Mouse (Mus musculus): ENCODE measurements around the gene Spsb3. TPM values are rescaled to one million over a fixed set of nuclear protein-coding genes. Genes with fewer than 3 reads are reported as not detected.

Gene Spsb3
- 84.9 and 110 TPM in 2 replicates for polyA plus RNA-seq (2021; fragmentation: Nextera tagmentation)
- long read RNA-seq, experiment 1, transcript Spsb3-203 (7 exons, 1,641 nt) = minor isoform, 147 of 492 reads
- long read RNA-seq, experiment 1, transcript Spsb3-202 (7 exons, 2,004 nt) = minor isoform, 18 of 492 reads
- long read RNA-seq, experiment 1, transcript Spsb3-209 (7 exons, 1,953 nt) = major isoform, 241 of 492 reads
- long read RNA-seq, experiment 1, partial matches to known transcripts = 16 of 492 reads
- long read RNA-seq, experiment 1, other reads (novel, unspliced or antisense) = 64 of 492 reads
- long read RNA-seq, experiment 2, transcript Spsb3-203 (7 exons, 1,641 nt) = minor isoform, 58 of 159 reads
- long read RNA-seq, experiment 2, transcript Spsb3-209 (7 exons, 1,953 nt) = major isoform, 61 of 159 reads
- long read RNA-seq, experiment 2, partial matches to known transcripts = 12 of 159 reads
- long read RNA-seq, experiment 2, other reads (novel, unspliced or antisense) = 27 of 159 reads

GRCm38 (mm10) chr17:24886134-24886931, at the start of gene Spsb3, which contains the start of gene Nubp2:
TSS of gene Spsb3 (plus strand) at chr17:24886643.
TSS of gene Nubp2 (minus strand) at chr17:24886349.

GRCm38 (mm10) chr17:24839842-24840241, 46.6 kb upstream of the Spsb3 start, which contains the start of gene Hagh:
TSS of gene Hagh (plus strand) at chr17:24840143.

DNA sequence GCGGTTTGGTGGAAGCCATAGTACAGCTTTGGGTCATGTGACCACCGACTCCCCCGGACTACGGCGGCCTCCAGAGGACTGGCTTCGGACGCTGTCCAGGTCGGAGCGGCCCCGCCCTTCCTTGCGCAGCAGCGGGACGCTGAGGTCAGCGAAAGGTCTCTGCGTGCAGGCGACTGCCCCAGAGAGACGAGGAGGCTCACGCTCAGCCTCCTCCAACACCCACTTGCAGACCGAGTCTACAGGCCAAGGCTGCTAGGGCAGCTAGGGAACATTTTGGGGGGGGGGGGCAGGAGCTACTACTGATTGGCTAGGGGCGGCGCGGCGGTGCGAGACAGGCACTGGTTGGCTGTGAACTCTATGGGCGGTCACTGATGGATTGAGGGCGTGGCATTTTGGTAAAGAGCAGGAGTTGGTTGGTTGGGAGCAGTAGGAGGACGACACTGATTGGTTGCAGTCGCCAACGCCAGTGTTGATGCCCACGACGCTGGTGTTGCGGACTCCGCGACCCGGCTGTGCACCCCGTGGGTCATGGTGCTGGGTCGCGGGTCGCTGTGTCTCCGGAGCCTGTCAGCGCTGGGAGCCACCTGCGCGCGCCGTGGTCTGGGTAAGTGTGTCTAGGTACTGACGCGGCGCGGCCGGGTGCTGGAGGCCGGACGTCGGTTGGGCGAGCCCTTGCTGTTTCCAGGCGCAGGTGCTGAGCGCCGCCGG, 36.2 kb upstream of the Spsb3 start, which contains the start of gene Fahd1:
Gene Fahd1, minus strand, starts transcription at position 300 of the 708 bp plus-strand sequence.

GRCm38 (mm10) chr17:24865776-24866175, 20.7 kb upstream of the Spsb3 start, which contains the start of gene Igfals:
TSS of gene Igfals (plus strand) at chr17:24865997.

GRCm38 (mm10) chr17:24894995-24895547, 8.6 kb downstream of the Spsb3 start, which contains the start of the genes Eme2 and Mrps34:
TSS of gene Eme2 (minus strand) at chr17:24895087.
TSS of gene Mrps34 (plus strand) at chr17:24895116.

DNA sequence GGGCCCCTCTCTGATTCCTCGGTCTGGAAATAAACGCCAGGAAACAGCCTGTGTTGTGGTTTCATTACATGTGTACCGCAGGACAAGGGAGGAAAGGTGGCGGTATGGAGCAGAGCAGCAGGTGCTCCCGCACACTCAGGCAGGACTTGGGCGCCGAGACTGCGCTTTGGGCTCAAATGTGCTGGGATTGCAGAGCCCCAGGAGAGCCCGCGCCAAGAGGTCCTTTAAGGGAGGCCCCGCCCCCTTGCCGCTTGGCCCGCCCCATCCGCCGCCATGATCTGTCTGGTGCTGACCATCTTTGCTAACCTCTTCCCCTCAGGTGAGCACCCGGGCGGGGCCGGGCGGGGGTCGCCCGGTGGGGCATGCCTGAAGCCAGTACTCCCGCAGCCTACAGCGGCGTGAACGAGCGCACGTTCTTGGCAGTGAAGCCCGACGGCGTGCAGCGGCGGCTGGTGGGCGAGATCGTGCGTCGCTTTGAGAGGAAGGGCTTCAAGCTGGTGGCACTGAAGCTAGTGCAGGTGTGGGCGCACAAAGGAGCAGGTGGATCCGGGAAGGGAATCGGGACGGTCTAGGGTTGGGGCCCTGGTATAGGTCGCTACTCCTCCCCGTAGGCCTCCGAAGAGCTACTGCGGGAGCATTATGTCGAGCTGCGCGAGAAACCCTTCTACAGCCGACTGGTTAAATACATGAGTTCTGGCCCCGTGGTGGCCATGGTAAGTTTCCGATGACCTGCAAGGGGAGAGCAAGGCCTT, 10.0 kb downstream of the Spsb3 start, which contains the start of gene Nme3:
Gene Nme3, plus strand, starts transcription at position 260 of the 752 bp plus-strand sequence.

DNA sequence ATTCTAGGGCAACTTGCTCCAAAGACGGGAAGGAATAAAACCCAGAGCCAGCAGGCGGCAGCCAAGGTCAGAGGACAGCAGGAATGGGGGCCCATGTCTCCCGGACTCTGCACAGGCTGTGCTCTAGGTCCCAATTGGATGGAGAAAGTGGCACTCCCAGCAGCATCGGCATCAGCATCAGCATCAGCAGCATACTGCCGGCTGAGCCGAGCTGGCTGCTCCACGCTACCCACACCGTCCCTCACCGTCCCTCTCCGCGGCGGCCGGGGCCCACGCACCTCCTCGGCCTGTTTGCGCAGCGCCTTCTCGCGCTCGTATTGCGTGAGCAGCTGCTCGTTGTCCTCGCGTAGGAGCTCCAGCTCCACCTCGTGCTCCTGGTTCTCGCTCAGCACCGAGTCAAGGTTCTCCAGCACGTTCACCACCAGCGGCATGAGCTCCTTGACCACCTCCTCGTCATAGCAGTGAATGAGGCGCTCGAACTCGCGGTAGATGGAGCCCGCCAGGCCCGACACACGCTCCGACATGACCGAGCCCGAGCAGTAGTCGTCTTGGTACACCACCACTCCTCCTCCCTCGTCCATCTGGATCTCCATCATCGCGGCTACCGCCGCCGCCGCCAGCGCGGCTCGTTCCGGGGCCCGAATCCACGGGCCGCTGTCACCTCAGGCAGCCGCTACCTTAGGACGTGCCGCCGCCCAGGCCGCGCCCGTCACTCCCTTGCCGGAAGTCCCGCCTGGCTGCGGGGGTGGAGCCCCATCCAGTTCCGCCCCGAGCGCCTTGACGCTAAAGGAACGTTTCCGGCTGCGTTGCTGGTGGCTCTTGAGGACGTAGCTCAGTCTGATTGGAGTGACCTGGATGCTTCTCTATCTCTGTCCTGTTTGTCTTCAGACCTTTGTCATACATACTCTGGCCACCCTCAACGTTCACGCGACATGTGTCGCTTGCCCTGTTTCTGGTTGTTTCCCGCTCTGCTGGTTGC, 50.1 kb downstream of the Spsb3 start, which contains the start of gene Mapk8ip3:
Gene Mapk8ip3, minus strand, starts transcription at position 719 of the 979 bp plus-strand sequence.

Other genes with a start within 250 kb of the Spsb3 start
- gene Slc9a3r2, start 236.3 kb upstream of the Spsb3 start, polyA plus RNA-seq (2021; fragmentation: Nextera tagmentation) = 39.3 and 41.9 TPM in 2 replicates
- 0.47 and 0.65 TPM in 2 replicates for gene Npw, start 228.2 kb upstream of the Spsb3 start, polyA plus RNA-seq (2021; fragmentation: Nextera tagmentation)
- gene Zfp598, start 217.0 kb upstream of the Spsb3 start, polyA plus RNA-seq (2021; fragmentation: Nextera tagmentation) = 1.3 and 2.4 TPM in 2 replicates
- 282 and 371 TPM in 2 replicates for gene Syngr3, start 196.7 kb upstream of the Spsb3 start, polyA plus RNA-seq (2021; fragmentation: Nextera tagmentation)
- 33.0 and 34.1 TPM in 2 replicates for gene Gfer, start 190.5 kb upstream of the Spsb3 start, polyA plus RNA-seq (2021; fragmentation: Nextera tagmentation)
- gene Noxo1, start 190.4 kb upstream of the Spsb3 start, polyA plus RNA-seq (2021; fragmentation: Nextera tagmentation) = 0.98 and 1.1 TPM in 2 replicates
- 15.2 and 20.2 TPM in 2 replicates for gene Tbl3, start 179.0 kb upstream of the Spsb3 start, polyA plus RNA-seq (2021; fragmentation: Nextera tagmentation)
- gene Rnf151, start 168.6 kb upstream of the Spsb3 start, polyA plus RNA-seq (2021; fragmentation: Nextera tagmentation) = not detected in 2 replicates
- gene Rps2, start 168.5 kb upstream of the Spsb3 start, polyA plus RNA-seq (2021; fragmentation: Nextera tagmentation) = 1,532 and 1,546 TPM in 2 replicates
- gene Ndufb10, start 162.2 kb upstream of the Spsb3 start, polyA plus RNA-seq (2021; fragmentation: Nextera tagmentation) = 938 and 1,009 TPM in 2 replicates
- 0.19 and 0.53 TPM in 2 replicates for gene Rpl3l, start 158.8 kb upstream of the Spsb3 start, polyA plus RNA-seq (2021; fragmentation: Nextera tagmentation)
- gene Msrb1, start 150.0 kb upstream of the Spsb3 start, polyA plus RNA-seq (2021; fragmentation: Nextera tagmentation) = 6.8 and 17.1 TPM in 2 replicates
- 0.55 and 0.97 TPM in 2 replicates for gene Hs3st6, start 133.7 kb upstream of the Spsb3 start, polyA plus RNA-seq (2021; fragmentation: Nextera tagmentation)
- gene Meiob, start 82.4 kb upstream of the Spsb3 start, polyA plus RNA-seq (2021; fragmentation: Nextera tagmentation) = not detected in 2 replicates
- gene Hagh, start 46.5 kb upstream of the Spsb3 start, polyA plus RNA-seq (2021; fragmentation: Nextera tagmentation) = 287 and 337 TPM in 2 replicates
- 21.7 and 24.4 TPM in 2 replicates for gene Fahd1, start 36.3 kb upstream of the Spsb3 start, polyA plus RNA-seq (2021; fragmentation: Nextera tagmentation)
- not detected in 2 replicates for gene Igfals, start 20.6 kb upstream of the Spsb3 start, polyA plus RNA-seq (2021; fragmentation: Nextera tagmentation)
- 42.6 and 58.2 TPM in 2 replicates for gene Nubp2, start 294 bp upstream of the Spsb3 start, polyA plus RNA-seq (2021; fragmentation: Nextera tagmentation)
- gene Eme2, start 8.4 kb downstream of the Spsb3 start, polyA plus RNA-seq (2021; fragmentation: Nextera tagmentation) = 15.5 and 16.2 TPM in 2 replicates
- gene Mrps34, start 8.5 kb downstream of the Spsb3 start, polyA plus RNA-seq (2021; fragmentation: Nextera tagmentation) = 130 and 171 TPM in 2 replicates
- 117 and 135 TPM in 2 replicates for gene Nme3, start 9.9 kb downstream of the Spsb3 start, polyA plus RNA-seq (2021; fragmentation: Nextera tagmentation)
- 49.2 and 62.4 TPM in 2 replicates for gene Mapk8ip3, start 50.3 kb downstream of the Spsb3 start, polyA plus RNA-seq (2021; fragmentation: Nextera tagmentation)
- 3.8 and 5.3 TPM in 2 replicates for gene Jpt2, start 74.0 kb downstream of the Spsb3 start, polyA plus RNA-seq (2021; fragmentation: Nextera tagmentation)
- gene Cramp1l, start 129.1 kb downstream of the Spsb3 start, polyA plus RNA-seq (2021; fragmentation: Nextera tagmentation) = 4.1 and 9.0 TPM in 2 replicates
- gene Ift140, start 129.4 kb downstream of the Spsb3 start, polyA plus RNA-seq (2021; fragmentation: Nextera tagmentation) = 3.1 and 4.2 TPM in 2 replicates
- gene Tmem204, start 196.9 kb downstream of the Spsb3 start, polyA plus RNA-seq (2021; fragmentation: Nextera tagmentation) = 12.0 and 13.3 TPM in 2 replicates
- 7.1 and 7.9 TPM in 2 replicates for gene Telo2, start 229.3 kb downstream of the Spsb3 start, polyA plus RNA-seq (2021; fragmentation: Nextera tagmentation)
- not detected in 2 replicates for gene Ptx4, start 234.1 kb downstream of the Spsb3 start, polyA plus RNA-seq (2021; fragmentation: Nextera tagmentation)
- 25.3 and 35.1 TPM in 2 replicates for gene Clcn7, start 246.7 kb downstream of the Spsb3 start, polyA plus RNA-seq (2021; fragmentation: Nextera tagmentation)

Data from left cerebral cortex, adult 6 months (tissue).